Mouse (Mus musculus) thymus, adult 2 months (tissue): ENCODE measurements at regions not wholly inside any gene's neighbourhood (a gene's known extent, or its start where the extent isn't known, plus 50 kb on each side); places are given as distances from the start of the nearest gene placed in this dataset.

ENCODE experiments used
- CTCF ChIP-seq: fragments of 200-500 bp; IDR thresholded peaks from 2 replicates; pipeline ENCODE4 v1.5.1; 2012; ENCODE audit warnings: mild to moderate bottlenecking, control low read depth, low read length, moderate library complexity, borderline replicate concordance; ENCODE audit not compliant: control insufficient read depth, poor library complexity, insufficient read depth; ENCODE audit errors: extremely low read depth
- POLR2A ChIP-seq: fragments of 200-500 bp; IDR thresholded peaks from 2 replicates; pipeline ENCODE4 v1.6.1; 2012; ENCODE audit warnings: mild to moderate bottlenecking, low read length, control low read depth, moderate library complexity; ENCODE audit not compliant: control insufficient read depth, poor library complexity, insufficient read depth; ENCODE audit errors: extremely low read depth

DNA sequence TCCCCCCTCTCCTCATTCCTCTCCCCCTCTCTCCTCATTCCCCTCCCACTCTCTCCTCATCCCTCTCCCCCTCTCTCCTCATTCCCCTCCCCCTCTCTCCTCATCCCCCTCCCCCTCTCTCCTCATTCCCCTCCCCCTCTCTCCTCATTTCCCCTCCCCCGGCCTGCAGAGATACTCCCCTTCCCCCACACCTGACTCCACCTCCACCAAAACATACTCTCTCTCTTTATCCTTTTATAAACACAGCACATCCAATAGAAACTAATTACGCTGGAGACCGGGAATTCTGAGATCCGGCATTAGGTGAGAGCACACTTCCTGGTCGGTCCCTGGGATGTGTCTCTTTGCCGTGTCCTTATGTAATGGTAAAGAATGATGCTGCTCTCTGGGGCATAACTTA, 54.8 kb downstream of the H2al2a start:
- TF ChIP-seq CTCF, result no peak
- TF ChIP-seq POLR2A, result no peak
